Mouse (Mus musculus): Measurements from ENCODE around the gene Pole4.

- TF ChIP-seq EP300 (IDR thresholded peaks at IDR 0.05) (no peak), CTCF (IDR thresholded peaks at IDR 0.05) (no peak)
Measured at GRCm38 (mm10) chr6:82611049-82611448, 94.1 kb downstream of the Pole4 start.

Measured in lung, postnatal 0 days (tissue).